ENCODE assay signal across 19 mouse cellular contexts in genomic region chr17:23518701-23519423, GRCm38 (mm10). TPM values are rescaled to one million over a fixed set of nuclear protein-coding genes. Genes with fewer than 3 reads are reported as not detected.
A peak's percentile ranks its signal among the peaks of the same experiment; 100 is the strongest.
DNase-seq lines count a peak whose midpoint lies in the region; ATAC-seq lines count a peak whose summit lies in the region.
"Had no signal": no experiment of that assay in that cellular context is flagged by ENCODE, and none has a peak within 500 bp of the region (broad histone marks: within the 10 kb centered on the region; RNA-seq: fewer than 3 reads in every experiment).

No protein-coding gene starts in this region.

- H3K4me1 ChIP-seq in heart, embryonic 11.5 days (ENCODE audit: control insufficient read depth, insufficient read depth, low read length), result no peaks in the 10 kb centered on the region
- no peaks in the 10 kb centered on the region for H3K4me1 ChIP-seq in limb, embryonic 11.5 days (ENCODE audit: control insufficient read depth, insufficient read depth, low read length)
- H3K4me1 ChIP-seq in limb, embryonic 10.5 days, result no peaks in the 10 kb centered on the region
- H3K4me1 ChIP-seq: limb, embryonic 13.5 days; neural tube, embryonic 13.5 days had no signal

- no peaks in the 10 kb centered on the region for H3K36me3 ChIP-seq in heart, embryonic 11.5 days (ENCODE audit: control insufficient read depth, insufficient read depth, low read length)
- H3K36me3 ChIP-seq in limb, embryonic 11.5 days (ENCODE audit: control insufficient read depth, insufficient read depth, low read length), result no peaks in the 10 kb centered on the region
- H3K36me3 ChIP-seq in limb, embryonic 10.5 days, result no peaks in the 10 kb centered on the region
- H3K36me3 ChIP-seq: limb, embryonic 13.5 days; neural tube, embryonic 13.5 days had no signal

- no peak for DNase-seq in heart, postnatal 36 days
- DNase-seq in limb, embryonic 11.5 days (ENCODE audit: low spot score), result no peak
- no peak for DNase-seq in limb, embryonic 10.5 days (ENCODE audit: low spot score)
- no peak for DNase-seq in yolk sac, embryonic 10.5 days (ENCODE audit: low spot score)
- no peak for DNase-seq in MN1 (ENCODE audit: low spot score)
- DNase-seq: cerebellum, adult 8-10 months; lung, postnatal 4 days; thymus, postnatal 36 days had no signal

- 0 out of 2 replicates have a peak, but pooled peaks have one; percentile 57 for ATAC-seq in heart, embryonic 11.5 days (replicated peaks; ENCODE audit: insufficient number of reproducible peaks, low FRiP score, low TSS enrichment)
- ATAC-seq in limb, embryonic 11.5 days (ENCODE audit: insufficient number of reproducible peaks, low FRiP score, low TSS enrichment, low read depth), result peak; percentile 77
- peak; percentile 27 for ATAC-seq in granulocyte monocyte progenitor cell, adult 5-6 weeks (replicated peaks; ENCODE audit: poor library complexity, severe bottlenecking)
- ATAC-seq in monocyte, adult 5-6 weeks (replicated peaks; ENCODE audit: insufficient number of reproducible peaks, low FRiP score, low TSS enrichment, poor library complexity, severe bottlenecking), result peak; percentile 47; the same call in 1 of the 2 replicates
- ATAC-seq: intestine, embryonic 16.5 days had no signal

- no peak overlapping the region for H3K4me3 ChIP-seq in heart, embryonic 11.5 days (ENCODE audit: low read depth, low read length)
- H3K4me3 ChIP-seq in limb, embryonic 11.5 days (ENCODE audit: low read depth, low read length), result no peak overlapping the region
- no peak overlapping the region for H3K4me3 ChIP-seq in limb, embryonic 10.5 days
- H3K4me3 ChIP-seq: limb, embryonic 13.5 days; neural tube, embryonic 13.5 days had no signal

- intact Hi-C loops in heart, postnatal 36 days (cut with DNase I), result no loop called here

- no peaks in the 10 kb centered on the region for H3K27me3 ChIP-seq in heart, embryonic 11.5 days (ENCODE audit: control insufficient read depth, insufficient read depth, low read length)
- H3K27me3 ChIP-seq in limb, embryonic 11.5 days (ENCODE audit: control insufficient read depth, insufficient read depth, low read length), result no peaks in the 10 kb centered on the region
- no peaks in the 10 kb centered on the region for H3K27me3 ChIP-seq in limb, embryonic 10.5 days (ENCODE audit: low read depth, poor library complexity, severe bottlenecking)
- H3K27me3 ChIP-seq: limb, embryonic 13.5 days; neural tube, embryonic 13.5 days had no signal

- WGBS in heart, embryonic 11.5 days (ENCODE audit: insufficient replicate concordance), result 60% methylated on average over 2 of the region's 2 CpGs
- WGBS in limb, embryonic 11.5 days, result 76% methylated on average over 2 of the region's 2 CpGs
- 75% methylated on average over 2 of the region's 2 CpGs for WGBS in limb, embryonic 10.5 days

- no peak overlapping the region for H3K4me2 ChIP-seq in heart, embryonic 11.5 days
- no peak overlapping the region for H3K4me2 ChIP-seq in limb, embryonic 11.5 days (ENCODE audit: low read depth, severe bottlenecking)
- H3K4me2 ChIP-seq: limb, embryonic 13.5 days; neural tube, embryonic 13.5 days had no signal

- no peak overlapping the region for H3K27ac ChIP-seq in heart, embryonic 11.5 days (ENCODE audit: low read depth, low read length)
- no peak overlapping the region for H3K27ac ChIP-seq in limb, embryonic 11.5 days (replicated peaks; ENCODE audit: low read depth, low read length)
- no peak overlapping the region for H3K27ac ChIP-seq in limb, embryonic 10.5 days
- H3K27ac ChIP-seq: limb, embryonic 13.5 days; neural tube, embryonic 13.5 days had no signal

- no peak overlapping the region for H3K9ac ChIP-seq in heart, embryonic 11.5 days (ENCODE audit: low read depth, low read length)
- H3K9ac ChIP-seq in limb, embryonic 11.5 days (ENCODE audit: low read length), result no peak overlapping the region
- H3K9ac ChIP-seq: limb, embryonic 13.5 days; neural tube, embryonic 13.5 days had no signal

- peaks cover 6% of the 10 kb centered on the region; the same call in 1 of the 2 replicates for H3K9me3 ChIP-seq in heart, embryonic 11.5 days (replicated peaks; ENCODE audit: control insufficient read depth, low read length)
- H3K9me3 ChIP-seq in limb, embryonic 11.5 days (ENCODE audit: control insufficient read depth, low read length), result peaks cover 4% of the 10 kb centered on the region; the same call in 1 of the 2 replicates
- H3K9me3 ChIP-seq in limb, embryonic 10.5 days (replicated peaks), result no peaks in the 10 kb centered on the region

RNA-seq across cellular contexts. Expression of gene Vmn2r117, which starts 39.4 kb away (rescaled TPM):
- not detected in 2 replicates for polyA plus RNA-seq in heart, embryonic 11.5 days (2014; fragmentation: Nextera tagmentation; extraction: Ambion mirVana)
- total RNA-seq in heart, postnatal 36 days (2021), result not detected
- not detected in 2 replicates for polyA plus RNA-seq in limb, embryonic 11.5 days (2014; fragmentation: Nextera tagmentation; extraction: Ambion mirVana)
- polyA plus RNA-seq in limb, embryonic 10.5 days (2016; fragmentation: Nextera tagmentation; extraction: Ambion mirVana), result not detected in 2 replicates
- not detected in 2 replicates for total RNA-seq in granulocyte monocyte progenitor cell, adult 5-6 weeks (2014; fragmentation: Nextera tagmentation)
- not detected in 2 replicates for total RNA-seq in granulocyte monocyte progenitor cell, adult 5-6 weeks (2017)
- total RNA-seq in monocyte, adult 5-6 weeks (2017), result not detected in 3 replicates
- total RNA-seq: layer of hippocampus, adult 8-10 months; MEL had no signal
- polyA plus RNA-seq: C2C12; frontal cortex, adult 2 months; gonadal fat pad, adult 2 months; intestine, embryonic 16.5 days; limb, embryonic 13.5 days; neural tube, embryonic 13.5 days had no signal

RNA-seq across cellular contexts. Expression of gene Zfp213, which starts 45.2 kb away (rescaled TPM):
- polyA plus RNA-seq in heart, embryonic 11.5 days (2014; fragmentation: Nextera tagmentation; extraction: Ambion mirVana), result 15.1 and 17.4 TPM in 2 replicates
- total RNA-seq in heart, postnatal 36 days (2021), result 1 to 10 TPM; 4.9 to 5.1 TPM
- 24.4 and 25.6 TPM in 2 replicates for polyA plus RNA-seq in limb, embryonic 11.5 days (2014; fragmentation: Nextera tagmentation; extraction: Ambion mirVana)
- polyA plus RNA-seq in limb, embryonic 10.5 days (2016; fragmentation: Nextera tagmentation; extraction: Ambion mirVana), result 31.3 and 31.9 TPM in 2 replicates
- 4.9 and 6.9 TPM in 2 replicates for total RNA-seq in granulocyte monocyte progenitor cell, adult 5-6 weeks (2014; fragmentation: Nextera tagmentation)
- total RNA-seq in granulocyte monocyte progenitor cell, adult 5-6 weeks (2017), result 9.7 and 10.7 TPM in 2 replicates
- 4.2 to 6.2 TPM (median 5.4 TPM) in 3 replicates for total RNA-seq in monocyte, adult 5-6 weeks (2017)

Comparison
In these comparisons a context has a peak if more than half of its experiments do, and no peak if none do; other contexts are left out.
1. ATAC-seq: peak in every context shown above with its lines; median percentile 77 in limb, embryonic 11.5 days; 57 in heart, embryonic 11.5 days; 47 in monocyte, adult 5-6 weeks; 27 in granulocyte monocyte progenitor cell, adult 5-6 weeks.